Mouse (Mus musculus) ES-Bruce4 (cell line): ENCODE measurements around the gene Mnd1.

Experiments used
- CTCF ChIP-seq: IDR thresholded peaks from one replicate; pipeline ENCODE4 v1.8.1; 2011; ENCODE audit warnings: low read depth, low read length
- EP300 ChIP-seq: IDR thresholded peaks from 2 replicates; pipeline ENCODE4 v1.6.1; 2011; ENCODE audit warnings: low read depth, low read length; ENCODE audit not compliant: insufficient read depth

DNA sequence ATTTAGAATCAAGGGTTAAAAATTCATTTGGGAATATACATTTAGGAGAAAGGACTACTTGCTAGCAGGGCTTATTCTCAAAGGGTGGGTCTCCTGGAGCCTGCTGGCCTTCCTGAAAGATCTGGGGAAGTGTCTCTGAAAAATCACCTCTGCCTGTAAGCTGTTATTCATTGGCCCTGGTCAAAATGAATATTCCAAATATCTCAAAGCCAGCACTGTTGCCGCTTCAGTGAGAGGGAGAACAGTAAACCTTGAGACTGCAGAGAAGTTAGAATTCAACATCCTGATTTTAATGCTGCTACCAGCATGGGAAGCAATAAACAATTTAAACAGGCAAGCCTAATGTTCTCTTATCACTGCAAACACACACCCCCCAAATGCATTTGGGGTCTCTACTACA, 117.5 kb downstream of the Mnd1 start:
- no peak for TF ChIP-seq CTCF
- no peak for TF ChIP-seq EP300
